Mouse (Mus musculus) cerebellum, adult 11 months (tissue): ENCODE measurements around the gene Fibcd1.

ENCODE experiments used
- DNase-seq: peaks from one replicate; pipeline ENCODE4 v3.0.0; 2022

Fibcd1 gene

DNA sequence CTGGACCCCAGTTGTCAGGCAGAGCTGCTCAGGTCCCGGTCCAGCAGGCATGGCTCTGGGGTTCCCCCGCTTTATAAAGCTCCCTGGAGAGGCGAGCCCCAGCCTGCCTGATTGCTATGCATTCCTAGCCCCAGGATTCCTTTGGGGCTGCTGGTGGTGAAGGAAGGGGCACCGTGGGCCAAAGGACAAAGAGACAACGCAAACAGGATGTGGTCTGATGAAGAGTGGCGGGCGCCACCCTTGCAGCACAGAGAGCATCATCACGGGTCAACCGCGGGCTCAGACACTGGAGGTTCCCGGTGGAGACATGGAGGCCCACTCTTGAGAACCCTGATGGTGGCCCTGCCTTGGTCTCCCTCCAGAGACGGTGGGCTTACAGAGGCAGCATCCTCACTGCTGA is 35.4 kb downstream of the Fibcd1 start, which contains the start of gene Qrfp:
Gene Qrfp (minus strand): TSS at position 137 of the 400 bp plus-strand sequence.
- DNase-seq, result no peak

DNA sequence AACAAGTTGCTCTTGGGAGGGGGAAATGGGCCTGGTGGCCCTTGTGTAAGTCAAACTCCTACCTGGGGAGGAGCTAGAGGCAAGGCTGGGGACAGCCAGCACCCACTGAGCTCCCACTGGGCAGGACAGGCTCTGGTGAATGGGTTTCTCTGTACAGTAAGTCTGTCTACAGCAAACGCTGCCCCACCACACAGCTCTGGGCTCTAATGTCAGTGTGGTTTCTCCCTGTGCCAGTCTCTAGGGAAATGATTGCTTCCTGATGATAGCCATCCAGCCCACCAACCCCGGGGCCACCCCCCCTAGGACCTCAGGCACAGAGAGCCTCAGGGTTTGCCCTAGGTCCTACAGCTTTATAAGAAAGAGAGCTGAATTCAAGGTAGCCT is 36.5 kb downstream of the Fibcd1 start:
- no peak for DNase-seq

DNA sequence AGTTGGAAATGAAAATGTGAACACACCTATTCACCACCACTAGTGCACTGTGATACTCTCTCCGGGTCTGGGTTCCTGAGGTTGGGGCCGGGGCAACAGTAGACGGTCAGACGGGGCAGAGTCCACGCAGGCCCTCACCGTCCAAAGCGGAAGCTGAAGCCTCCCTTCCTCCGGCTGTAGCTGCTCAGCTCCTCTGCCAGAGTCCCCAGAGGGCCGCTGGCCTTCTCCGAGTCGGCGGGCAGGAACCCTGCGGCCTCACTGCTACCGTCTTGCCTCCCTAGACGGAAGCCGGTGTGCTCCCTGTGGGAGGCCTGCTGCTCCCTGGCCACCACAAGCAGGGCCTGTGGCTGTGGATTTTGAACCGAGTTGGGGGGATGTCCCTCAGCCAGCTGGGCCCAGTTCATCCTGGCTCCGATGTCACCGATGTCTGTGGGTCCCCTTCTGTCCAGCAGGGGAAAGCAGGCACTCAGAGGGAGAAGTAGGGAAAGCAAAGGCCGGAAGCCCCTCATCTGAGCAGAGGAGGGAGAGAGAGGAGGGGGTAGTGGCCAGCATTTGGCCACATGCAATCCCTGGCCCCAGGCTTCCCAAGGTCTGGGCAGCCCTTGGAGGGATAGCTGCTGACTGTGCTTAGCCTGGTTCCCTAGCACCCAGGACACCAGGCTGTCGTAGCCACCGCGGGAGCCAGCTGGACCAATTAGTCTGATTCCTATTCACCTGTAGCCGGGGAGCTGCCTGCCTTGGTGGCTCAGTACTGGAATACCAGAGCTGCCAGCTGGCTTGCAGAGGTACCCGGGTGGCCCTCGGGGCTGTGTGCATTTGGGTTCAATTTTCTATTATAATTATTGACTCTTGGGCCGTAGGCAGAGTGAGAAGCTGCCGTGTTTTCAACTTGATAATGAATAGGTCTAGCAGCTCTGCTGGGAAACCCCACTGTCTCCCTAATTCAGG is 37.1 kb downstream of the Fibcd1 start:
- DNase-seq, result no peak

DNA sequence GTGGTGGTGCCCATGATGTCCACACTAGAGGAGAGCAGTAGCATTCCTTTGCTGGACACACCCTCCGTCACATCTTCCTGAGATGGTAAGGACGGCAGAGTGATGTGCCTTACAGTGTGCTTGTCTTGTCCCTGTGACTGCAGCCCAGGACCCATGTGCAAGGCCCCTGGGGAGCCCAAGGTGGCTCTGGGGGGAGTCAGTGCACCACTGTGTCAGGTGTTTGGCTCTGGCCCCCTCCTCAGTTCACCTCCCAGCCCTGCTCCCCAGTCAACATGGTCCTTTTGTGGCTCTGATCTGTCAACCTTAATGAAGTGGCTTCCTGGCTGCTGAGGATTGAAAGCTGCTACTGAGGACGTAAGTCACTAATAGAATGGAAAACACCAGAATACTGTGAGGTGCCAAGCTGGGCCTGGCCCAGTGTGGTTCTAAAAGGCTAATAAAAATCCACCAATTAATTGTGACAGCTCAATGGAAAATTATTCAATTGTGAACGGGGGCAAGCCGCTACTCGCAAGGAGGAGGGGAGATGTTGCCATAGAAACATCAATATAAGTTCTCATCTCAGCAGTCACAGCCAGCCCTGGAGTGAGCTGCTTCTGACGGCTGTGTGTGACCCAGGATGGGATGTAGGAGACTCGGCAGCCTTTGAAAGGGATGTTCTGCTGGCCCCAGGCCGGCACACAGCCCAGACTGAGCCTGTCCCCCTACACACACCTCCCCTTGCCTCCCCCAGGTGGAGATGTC is 39.0 kb downstream of the Fibcd1 start:
- DNase-seq, result no peak

DNA sequence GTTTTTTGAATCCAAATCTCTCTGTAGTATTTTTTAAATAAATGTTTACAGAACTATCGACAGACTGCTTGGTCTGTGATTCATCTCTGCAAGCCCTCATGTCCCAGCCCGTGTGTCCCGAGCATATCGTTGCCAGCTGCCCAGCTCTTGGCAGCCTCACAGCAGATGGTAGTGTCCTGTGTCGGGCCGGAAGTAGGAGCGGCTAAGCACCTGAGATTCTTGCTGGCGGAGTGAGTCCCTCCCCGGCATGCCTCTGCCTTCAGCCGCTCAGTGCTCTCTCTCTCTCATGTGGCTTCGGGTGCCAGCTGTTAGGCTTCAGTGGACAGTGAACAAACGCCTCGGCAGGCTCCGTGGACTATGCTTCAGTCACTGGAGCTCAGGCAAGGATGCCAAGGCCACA is 42.3 kb downstream of the Fibcd1 start:
- DNase-seq, result peak; percentile 52

DNA sequence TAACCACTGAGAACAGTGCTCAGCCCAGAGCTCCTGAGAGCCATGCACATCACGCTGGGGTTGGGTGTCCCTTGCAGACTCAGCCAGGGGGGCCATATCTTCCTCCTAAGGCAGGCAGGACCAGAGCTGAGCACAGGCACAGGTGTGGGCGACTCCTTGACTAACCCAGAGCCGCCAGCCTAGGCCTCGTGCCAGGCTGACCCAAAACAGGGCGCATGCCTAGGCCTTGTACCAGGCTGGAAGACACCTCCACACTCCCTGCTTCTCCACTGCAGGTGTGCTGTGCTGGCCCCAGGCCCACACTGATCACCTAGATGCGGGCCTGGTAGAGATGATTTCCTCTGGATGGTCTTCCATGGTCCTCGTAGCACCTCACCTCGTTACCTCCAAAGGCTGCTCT is 43.0 kb downstream of the Fibcd1 start:
- DNase-seq, result no peak

DNA sequence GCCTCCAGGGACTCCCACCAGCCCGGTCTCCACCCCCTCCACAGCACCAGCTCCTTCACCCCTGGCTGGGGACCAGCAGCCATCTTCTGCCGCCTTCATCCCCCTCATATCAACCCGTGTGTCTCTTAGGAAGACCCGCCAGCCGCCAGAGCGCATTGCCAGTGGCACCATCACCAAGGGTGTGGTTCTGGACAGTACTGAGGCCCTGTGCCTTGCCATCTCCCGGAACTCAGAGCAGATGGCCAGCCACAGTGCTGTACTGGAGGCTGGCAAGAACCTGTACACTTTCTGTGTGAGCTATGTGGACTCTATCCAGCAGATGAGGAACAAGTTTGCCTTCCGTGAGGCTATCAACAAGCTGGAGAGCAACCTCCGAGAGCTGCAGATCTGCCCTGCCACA is 44.4 kb downstream of the Fibcd1 start:
- DNase-seq, result peak; percentile 46

DNA sequence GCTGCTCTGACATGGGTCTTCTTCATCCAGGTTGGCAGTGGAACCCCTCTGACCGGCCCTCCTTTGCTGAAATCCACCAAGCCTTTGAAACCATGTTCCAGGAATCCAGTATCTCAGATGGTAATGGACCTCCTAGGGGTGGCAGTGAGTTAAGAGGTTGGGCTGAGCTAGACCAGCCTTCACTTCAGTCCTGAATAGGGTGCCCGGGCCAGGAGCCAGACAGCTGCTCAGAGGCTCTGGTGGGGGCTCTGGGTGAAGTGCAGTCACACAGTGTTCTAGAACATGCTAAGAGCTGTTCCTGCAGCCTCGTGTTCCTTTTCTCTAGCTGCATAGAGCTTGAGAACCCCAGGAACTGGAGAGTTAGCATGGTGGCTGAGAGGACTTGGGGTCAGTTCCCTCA is 48.9 kb downstream of the Fibcd1 start:
- no peak for DNase-seq

DNA sequence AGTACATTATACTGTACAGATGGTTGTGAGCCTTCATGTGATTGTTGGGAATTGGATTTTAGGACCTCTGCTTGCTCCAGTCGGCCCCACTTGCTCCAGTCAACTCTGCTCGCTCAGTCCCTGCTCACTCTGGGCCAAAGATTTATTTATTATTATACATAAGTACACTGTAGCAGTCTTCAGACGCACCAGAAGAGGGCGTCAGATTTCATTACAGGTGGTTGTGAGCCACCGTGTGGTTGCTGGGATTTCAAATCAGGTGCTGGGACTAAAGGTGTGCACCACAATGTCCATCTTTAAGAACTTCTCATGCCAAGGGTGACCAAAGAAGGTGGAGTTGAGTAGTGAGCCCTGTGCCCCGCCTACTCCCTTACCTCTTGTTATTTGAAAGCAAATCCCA is 53.2 kb downstream of the Fibcd1 start:
- DNase-seq, result no peak

DNA sequence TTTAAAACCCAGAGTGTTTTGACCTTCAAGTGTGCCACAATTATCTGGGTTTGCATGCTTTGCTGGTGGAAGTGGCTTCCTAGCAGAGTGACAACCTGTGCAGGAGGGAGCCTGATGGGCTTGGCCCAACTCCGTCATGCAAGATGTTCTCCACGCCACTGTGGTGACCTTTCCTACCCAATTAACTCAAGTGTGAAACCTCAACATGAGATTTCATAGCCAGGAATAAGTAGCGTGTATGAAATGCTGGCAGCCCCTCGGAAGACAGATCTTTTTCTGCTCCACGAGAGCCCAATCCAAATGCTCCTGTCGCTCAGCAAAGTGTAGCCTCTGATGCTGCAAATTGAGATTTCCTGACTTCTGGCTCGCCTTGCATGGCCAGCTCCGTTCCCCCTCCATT is 54.5 kb downstream of the Fibcd1 start:
- DNase-seq, result no peak

DNA sequence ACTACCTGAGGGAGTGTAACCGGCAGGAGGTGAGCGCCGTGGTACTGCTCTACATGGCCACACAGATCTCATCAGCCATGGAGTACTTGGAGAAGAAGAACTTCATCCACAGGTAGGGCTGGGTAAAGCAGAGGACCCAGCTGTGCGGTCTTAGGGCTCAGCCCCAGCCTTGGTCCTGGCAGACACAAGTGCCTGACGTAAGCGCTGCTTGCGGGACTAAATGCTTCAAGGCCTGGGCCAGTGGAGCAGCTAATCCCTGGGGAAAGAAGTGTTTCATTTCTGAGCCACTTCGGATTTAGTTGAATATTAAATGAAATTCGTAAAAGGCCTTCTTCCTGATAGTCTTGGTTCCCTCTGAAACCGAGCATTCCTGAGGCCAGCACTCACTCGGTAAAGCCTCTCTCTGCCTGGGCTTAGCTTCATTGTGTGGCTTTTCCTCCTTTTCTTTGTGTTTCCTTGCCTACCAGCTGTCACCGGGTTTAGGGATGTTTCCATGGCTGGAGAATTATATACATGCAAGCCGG is 55.0 kb downstream of the Fibcd1 start:
- no peak for DNase-seq

DNA sequence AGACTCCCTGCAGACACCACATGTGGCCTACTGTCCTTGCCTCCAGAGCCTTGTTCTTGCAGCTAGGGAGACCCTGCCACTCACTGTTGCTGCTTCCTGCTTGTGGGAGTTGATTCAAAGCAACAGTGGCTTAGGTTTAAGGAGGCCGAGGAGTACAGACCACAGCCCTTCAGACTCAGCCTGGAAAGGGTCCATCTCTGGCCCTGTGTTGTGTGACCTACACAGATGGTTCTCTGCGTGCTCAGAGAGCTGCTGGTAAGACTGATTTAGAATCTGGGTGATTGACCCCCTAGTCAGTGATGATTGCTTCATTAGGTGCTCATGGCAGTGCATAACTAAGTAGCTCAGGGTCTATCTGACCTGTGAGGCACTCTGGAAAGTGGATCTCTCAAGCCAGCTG is 56.6 kb downstream of the Fibcd1 start:
- no peak for DNase-seq

DNA sequence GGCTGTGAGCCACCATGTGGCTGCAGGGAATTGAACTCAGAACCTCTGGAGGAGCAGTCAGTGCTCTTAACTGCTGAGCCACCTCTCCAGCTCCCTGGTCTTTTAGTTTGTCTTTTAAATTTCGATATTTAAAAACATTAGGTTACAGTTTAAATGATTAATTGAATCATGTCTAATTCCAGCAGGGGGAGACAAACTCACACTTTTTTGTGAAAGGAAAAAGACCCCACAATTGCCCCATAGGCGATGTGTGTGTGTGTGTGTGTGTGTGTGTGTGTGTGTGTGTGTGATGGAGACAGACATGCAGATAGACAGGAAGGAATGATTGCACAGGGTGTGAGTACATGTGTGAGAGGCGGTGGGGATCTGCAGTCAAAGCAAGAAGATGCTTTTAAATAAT is 57.6 kb downstream of the Fibcd1 start:
- no peak for DNase-seq

DNA sequence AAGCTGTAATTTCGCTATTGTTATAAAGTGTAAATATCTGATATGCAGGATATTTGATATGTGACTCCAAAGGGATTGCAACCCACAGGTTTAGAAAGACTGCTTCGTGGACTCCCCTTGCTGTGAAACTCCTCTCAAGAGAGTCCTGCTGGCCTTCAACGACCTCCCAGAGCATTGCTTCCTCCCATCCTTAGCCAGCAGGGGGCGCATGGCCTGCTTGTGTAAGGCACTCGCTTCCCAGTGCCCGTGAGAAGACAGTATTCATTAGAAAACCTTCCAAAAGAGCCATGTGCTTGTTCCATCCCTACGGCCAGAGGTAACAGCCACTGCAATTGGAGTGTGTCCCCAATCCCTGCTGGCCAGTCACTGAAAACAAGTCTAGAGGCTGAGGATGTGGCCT is 58.8 kb downstream of the Fibcd1 start:
- peak; percentile 71 for DNase-seq

DNA sequence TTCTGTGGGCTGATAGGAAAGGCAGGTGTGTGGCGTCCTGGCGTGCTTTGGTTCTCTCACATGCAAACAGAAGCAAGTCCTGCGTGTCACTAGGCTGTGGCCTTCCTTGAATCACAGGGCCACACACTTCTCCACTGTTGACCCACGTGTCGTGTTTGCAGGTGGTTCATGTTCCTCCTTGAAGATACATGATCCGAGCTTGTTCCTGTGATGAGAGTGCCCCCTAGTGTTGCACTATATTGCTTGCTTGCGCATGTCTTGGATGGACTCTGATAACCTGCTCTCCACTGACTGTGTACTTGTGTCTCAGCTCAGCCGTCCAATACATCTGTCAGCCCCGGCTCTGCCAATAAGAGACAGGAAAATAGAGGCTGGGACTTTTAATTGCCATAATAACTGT is 60.7 kb downstream of the Fibcd1 start:
- DNase-seq, result peak; percentile 73

DNA sequence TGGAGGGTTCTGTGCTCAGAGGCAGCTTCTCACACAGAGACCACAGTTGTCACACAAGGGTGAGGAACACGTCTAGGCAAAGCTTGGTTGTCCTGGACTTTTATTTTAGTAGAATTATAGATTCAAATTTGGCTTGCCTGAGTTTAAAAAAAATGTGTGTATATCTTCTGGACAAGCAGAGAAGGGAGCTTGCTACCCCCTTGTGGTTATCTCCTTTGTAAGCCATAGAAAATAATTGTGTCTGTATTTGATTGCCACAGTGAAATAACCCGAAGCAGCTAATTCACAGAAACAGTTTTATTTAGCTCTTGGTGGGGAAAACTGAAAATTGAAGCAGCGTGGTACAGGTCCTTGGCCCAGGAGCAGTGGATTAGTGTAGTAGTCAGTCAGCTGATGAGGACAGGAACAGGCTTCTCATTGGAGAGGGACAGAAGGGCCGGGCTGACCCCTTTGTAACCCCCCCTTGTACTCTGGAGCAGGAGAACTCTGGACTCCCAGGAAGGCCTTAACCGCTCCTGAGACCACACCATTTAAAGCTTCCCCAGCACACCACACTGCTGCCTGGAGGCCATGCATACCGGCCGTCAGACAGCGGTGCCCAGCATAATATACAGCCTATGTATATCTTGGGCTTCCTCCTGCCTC is 62.7 kb downstream of the Fibcd1 start:
- no peak for DNase-seq

DNA sequence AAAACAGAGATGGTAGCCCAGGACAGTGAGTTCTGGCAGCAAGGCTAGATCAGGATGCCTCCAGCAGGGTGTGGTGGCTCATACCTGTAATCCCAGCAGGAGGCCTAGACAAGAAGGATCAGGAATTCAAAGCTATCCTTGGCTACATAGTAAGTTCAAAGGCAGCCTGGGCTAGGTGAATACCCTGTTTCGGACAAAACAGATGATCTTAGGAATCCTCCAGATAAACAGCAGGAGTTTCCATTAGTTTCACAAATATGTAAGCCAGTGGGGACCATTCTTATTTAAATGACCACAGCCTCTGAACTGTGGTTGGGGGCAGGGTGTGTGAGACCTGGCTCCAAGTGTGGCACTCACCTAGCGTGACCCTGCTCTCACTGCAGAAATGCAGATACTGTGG is 66.5 kb downstream of the Fibcd1 start:
- DNase-seq, result no peak

DNA sequence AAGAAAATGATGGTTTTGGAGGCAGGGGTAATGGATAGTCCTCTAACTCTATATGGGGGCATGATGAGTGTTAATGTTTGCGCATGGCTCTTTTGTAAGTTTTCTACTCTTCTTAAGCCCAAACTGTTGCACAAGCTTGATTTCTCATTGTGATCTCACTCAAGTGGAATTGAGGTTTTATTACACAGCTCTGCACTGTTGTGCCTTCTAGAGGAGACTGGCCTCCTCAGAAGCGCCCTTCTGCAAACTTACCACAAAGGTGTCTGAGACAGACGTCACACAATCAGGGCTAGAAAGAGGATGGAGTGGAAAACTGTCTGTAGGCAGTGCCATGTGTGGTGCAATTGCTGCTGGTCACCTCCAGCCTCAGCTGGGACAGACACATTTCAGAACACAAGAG is 69.3 kb downstream of the Fibcd1 start:
- DNase-seq, result no peak

DNA sequence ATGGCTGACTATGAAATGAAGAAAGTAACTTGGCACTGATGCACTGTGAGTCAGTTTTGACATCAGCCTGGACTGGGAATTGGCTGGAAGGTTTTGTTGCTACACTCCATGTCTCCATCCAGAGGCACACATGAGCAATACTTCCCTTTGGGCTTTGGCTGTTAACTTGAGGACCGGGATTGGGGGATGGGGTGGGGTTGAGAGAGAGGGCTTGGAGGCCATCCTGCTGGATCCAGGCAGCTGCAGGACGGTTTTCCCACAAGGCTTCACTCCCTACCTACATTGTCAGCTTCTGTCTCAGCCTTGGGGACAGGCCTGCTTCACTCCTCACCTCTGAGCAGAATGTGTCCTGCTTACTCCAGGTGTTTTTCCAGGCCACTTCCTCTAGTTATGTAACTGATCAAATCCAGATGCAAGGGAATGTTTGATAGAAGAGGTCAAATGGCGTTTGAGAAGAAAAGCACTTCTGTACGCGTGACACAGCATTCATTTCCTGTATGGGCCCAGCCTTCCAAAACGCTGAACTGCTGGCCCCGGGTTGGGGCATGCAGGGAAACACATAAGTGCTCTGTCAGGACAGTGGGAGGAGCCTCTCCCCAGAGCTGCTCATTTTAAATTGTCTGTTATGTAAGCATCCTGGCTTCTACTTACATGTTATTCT is 74.9 kb downstream of the Fibcd1 start:
- DNase-seq, result no peak

DNA sequence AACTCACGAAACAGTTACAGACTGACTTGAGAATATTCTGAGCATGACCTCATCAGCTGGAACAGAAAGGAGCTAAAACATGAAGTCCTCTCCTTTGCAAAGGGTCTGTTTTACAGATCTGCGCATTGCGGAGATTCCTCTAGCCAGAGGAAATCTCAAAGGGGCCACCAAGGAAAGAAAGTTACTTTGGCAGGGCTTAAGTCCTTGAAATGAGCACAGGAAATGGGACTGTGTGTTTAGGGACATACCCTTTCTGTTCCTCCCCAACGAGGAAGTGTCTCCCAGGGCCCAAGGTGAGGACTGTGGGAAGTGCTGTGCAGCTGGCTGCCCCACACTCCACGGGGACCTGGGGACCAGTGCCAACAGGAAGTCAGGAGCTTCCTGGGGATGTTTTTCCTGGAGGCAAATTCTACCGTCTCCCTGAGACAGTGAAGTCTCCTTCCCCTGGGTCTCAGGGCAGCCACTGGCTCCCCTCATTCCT is 76.1 kb downstream of the Fibcd1 start:
- no peak for DNase-seq

DNA sequence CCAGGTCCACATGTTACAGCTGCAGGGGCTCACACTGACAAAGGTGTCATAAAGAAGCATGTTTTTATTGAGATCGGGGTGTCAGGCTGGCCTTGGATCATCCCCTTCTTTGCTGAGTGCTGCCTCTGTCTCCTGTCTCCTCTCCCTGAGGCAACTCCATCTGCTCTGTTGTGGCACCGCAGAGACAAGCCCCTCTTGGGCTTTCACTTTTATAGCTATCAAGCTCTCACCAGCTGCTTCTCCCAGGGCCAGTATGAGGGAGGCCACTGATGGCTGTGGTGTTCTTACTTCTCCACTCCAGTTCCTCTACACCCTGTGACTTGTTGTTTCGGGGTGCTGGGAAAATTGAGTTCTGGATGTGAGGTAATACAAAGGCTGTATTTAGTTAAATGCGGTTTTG is 76.7 kb downstream of the Fibcd1 start:
- no peak for DNase-seq

DNA sequence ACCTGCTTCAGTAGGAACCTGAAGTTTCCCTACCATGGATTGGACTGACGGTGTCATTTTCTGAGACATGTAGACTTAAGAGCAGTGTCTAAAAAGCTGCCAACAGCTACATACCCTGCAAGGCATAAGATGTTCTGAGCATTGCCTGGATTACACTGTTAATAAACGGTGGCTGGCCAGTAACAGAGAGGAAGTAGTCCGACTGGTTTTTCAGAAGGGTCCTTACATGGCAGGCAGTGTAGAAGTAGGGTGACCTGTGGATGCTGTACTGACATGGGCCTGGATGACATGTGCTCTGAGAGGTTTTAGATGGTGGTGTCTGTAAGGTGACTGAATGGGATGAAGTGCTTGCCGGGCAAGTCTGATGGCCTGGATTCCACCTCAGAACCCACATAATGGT is 78.0 kb downstream of the Fibcd1 start:
- DNase-seq, result no peak

DNA sequence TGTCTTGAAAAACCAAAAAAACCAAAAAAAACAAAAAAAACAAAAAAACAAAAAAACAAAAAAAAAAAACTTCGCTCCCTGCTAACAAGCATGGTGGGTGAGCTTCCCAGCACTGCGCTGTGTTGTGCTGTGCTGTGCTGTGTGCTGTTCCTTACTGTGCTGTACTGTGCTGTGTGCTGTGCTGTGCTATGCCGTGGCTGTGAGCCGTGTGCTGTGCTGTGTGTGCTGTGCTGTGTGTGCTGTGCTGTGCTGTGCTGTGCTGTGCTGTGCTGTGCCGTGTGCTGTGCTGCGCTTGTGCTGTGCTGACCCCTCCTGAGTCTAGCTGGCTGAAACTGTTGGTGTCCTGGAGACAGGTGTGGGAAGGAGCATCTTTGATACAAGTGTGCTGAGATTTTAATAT is 78.7 kb downstream of the Fibcd1 start:
- no peak for DNase-seq
